Mouse (Mus musculus): ENCODE results near the gene Scaf8. TPM values are rescaled to one million over a fixed set of nuclear protein-coding genes. Genes with fewer than 3 reads are reported as not detected.
A peak's percentile ranks its signal among the peaks of the same experiment; 100 is the strongest.
"Not testable (repeated sequence)": the region's sequence is repeated elsewhere in the genome, so short reads cannot be mapped to it uniquely, and the experiment has no call there.

Gene Scaf8
- total RNA-seq (2021): 10 to 100 TPM; 58.3 to 60.4 TPM

GRCm38 (mm10) chr17:3114720-3115379, at the start of gene Scaf8:
Gene Scaf8 (plus strand): TSS chr17:3114972.
- DNase-seq: peak; percentile 92 to 93

GRCm38 (mm10) chr17:3075166-3075872, 39.5 kb upstream of the Scaf8 start:
- DNase-seq: no peak

GRCm38 (mm10) chr17:3075873-3076245, 38.9 kb upstream of the Scaf8 start:
- no peak for DNase-seq

- not testable (repeated sequence) for DNase-seq
Observed at GRCm38 (mm10) chr17:3077936-3078335, 36.8 kb upstream of the Scaf8 start.

GRCm38 (mm10) chr17:3080587-3081349, 34.0 kb upstream of the Scaf8 start:
- DNase-seq: not testable (repeated sequence)

GRCm38 (mm10) chr17:3081512-3082100, 33.2 kb upstream of the Scaf8 start:
- peak; percentile 95 to 100 for DNase-seq

- peak; percentile 45 to 55 for DNase-seq
Observed at GRCm38 (mm10) chr17:3082125-3082755, 32.5 kb upstream of the Scaf8 start.

- peak; percentile 64 to 69 for DNase-seq
Observed at GRCm38 (mm10) chr17:3082756-3083749, 31.7 kb upstream of the Scaf8 start.

- peak; percentile 93 for DNase-seq
Observed at GRCm38 (mm10) chr17:3083886-3084550, 30.8 kb upstream of the Scaf8 start.

GRCm38 (mm10) chr17:3084551-3084930, 30.2 kb upstream of the Scaf8 start:
- peak; percentile 79 to 84 for DNase-seq

GRCm38 (mm10) chr17:3085152-3085551, 29.6 kb upstream of the Scaf8 start:
- DNase-seq: no peak

- no peak for DNase-seq
Observed at GRCm38 (mm10) chr17:3092682-3093081, 22.1 kb upstream of the Scaf8 start.

GRCm38 (mm10) chr17:3099273-3099672, 15.5 kb upstream of the Scaf8 start:
- DNase-seq: not testable (repeated sequence)

GRCm38 (mm10) chr17:3102336-3103165, 12.2 kb upstream of the Scaf8 start:
- peak; percentile 27 to 35 for DNase-seq

GRCm38 (mm10) chr17:3104154-3104931, 10.4 kb upstream of the Scaf8 start:
- DNase-seq: no peak

- no peak for DNase-seq
Observed at GRCm38 (mm10) chr17:3105022-3105421, 9.8 kb upstream of the Scaf8 start.

- DNase-seq: no peak
Observed at GRCm38 (mm10) chr17:3113737-3114357, 925 bp upstream of the Scaf8 start.

GRCm38 (mm10) chr17:3114358-3114719, 433 bp upstream of the Scaf8 start:
- no peak for DNase-seq
